Mouse (Mus musculus) MN1 (cell line): ENCODE data around the gene Adam6b.
"Not testable (repeated sequence)": the region's sequence is repeated elsewhere in the genome, so short reads cannot be mapped to it uniquely, and the experiment has no call there.

ENCODE experiments used
- DNase-seq: peaks from one replicate; pipeline ENCODE4 v3.0.0-alpha.2; 2016; ENCODE audit warnings: low spot score

Adam6b gene

GRCm38 (mm10) chr12:113489211-113489610 lies at the start of gene Adam6b:
Gene Adam6b, plus strand, starts transcription at chr12:113489511.
- not testable (repeated sequence) for DNase-seq

GRCm38 (mm10) chr12:113446061-113446460 lies 43.2 kb upstream of the Adam6b start:
- no peak for DNase-seq

- no peak for DNase-seq
Measured at GRCm38 (mm10) chr12:113476164-113476563, 13.1 kb upstream of the Adam6b start.

GRCm38 (mm10) chr12:113482147-113482546 lies 7.2 kb upstream of the Adam6b start:
- DNase-seq: no peak

- no peak for DNase-seq
Measured at GRCm38 (mm10) chr12:113482661-113483389, 6.5 kb upstream of the Adam6b start.

GRCm38 (mm10) chr12:113483492-113484162 lies 5.7 kb upstream of the Adam6b start:
- no peak for DNase-seq

GRCm38 (mm10) chr12:113484971-113485485 lies 4.3 kb upstream of the Adam6b start:
- no peak for DNase-seq

- peak; percentile 16 for DNase-seq
Measured at GRCm38 (mm10) chr12:113487693-113488092, 1.6 kb upstream of the Adam6b start.

GRCm38 (mm10) chr12:113525901-113526300 lies 36.6 kb downstream of the Adam6b start:
- no peak for DNase-seq
